Mouse (Mus musculus) lung, postnatal 36 days (tissue): ENCODE data around the gene Magel2.

Experiments
- DNase-seq: peaks from one replicate; pipeline ENCODE4 v3.0.0; 2022; ENCODE audit warnings: mixed read lengths

Gene Magel2

GRCm38 (mm10) chr7:62376510-62377304, at the start of gene Magel2:
Gene Magel2, plus strand, starts transcription at chr7:62377010.
- no peak for DNase-seq

GRCm38 (mm10) chr7:62345411-62345810, 31.4 kb upstream of the Magel2 start:
- DNase-seq, result no peak

- no peak for DNase-seq
Observed at GRCm38 (mm10) chr7:62346269-62346668, 30.5 kb upstream of the Magel2 start, which contains the start of gene Ndn. Gene Ndn, plus strand, starts transcription at chr7:62346569.

- peak; percentile 54 for DNase-seq
Observed at GRCm38 (mm10) chr7:62348106-62348803, 28.6 kb upstream of the Magel2 start.

- DNase-seq, result no peak
Observed at GRCm38 (mm10) chr7:62348804-62349190, 28.0 kb upstream of the Magel2 start.

- DNase-seq, result no peak
Observed at GRCm38 (mm10) chr7:62351266-62351665, 25.5 kb upstream of the Magel2 start.

- no peak for DNase-seq
Observed at GRCm38 (mm10) chr7:62365039-62365636, 11.7 kb upstream of the Magel2 start.

- DNase-seq, result no peak
Observed at GRCm38 (mm10) chr7:62366730-62367129, 10.1 kb upstream of the Magel2 start.

GRCm38 (mm10) chr7:62375658-62376057, 1.2 kb upstream of the Magel2 start:
- peak; percentile 26 for DNase-seq

- DNase-seq, result no peak
Observed at GRCm38 (mm10) chr7:62377313-62377712, 503 bp downstream of the Magel2 start.

GRCm38 (mm10) chr7:62378529-62378928, 1.7 kb downstream of the Magel2 start:
- DNase-seq, result no peak

- peak; percentile 31 for DNase-seq
Observed at GRCm38 (mm10) chr7:62382391-62382790, 5.6 kb downstream of the Magel2 start.

- no peak for DNase-seq
Observed at GRCm38 (mm10) chr7:62388291-62388690, 11.5 kb downstream of the Magel2 start.

- no peak for DNase-seq
Observed at GRCm38 (mm10) chr7:62392202-62392601, 15.4 kb downstream of the Magel2 start.

GRCm38 (mm10) chr7:62406573-62407050, 29.8 kb downstream of the Magel2 start:
- DNase-seq, result no peak

GRCm38 (mm10) chr7:62407803-62408202, 31.0 kb downstream of the Magel2 start:
- DNase-seq, result no peak

GRCm38 (mm10) chr7:62415222-62415621, 38.4 kb downstream of the Magel2 start:
- no peak for DNase-seq

- no peak for DNase-seq
Observed at GRCm38 (mm10) chr7:62416173-62416572, 39.4 kb downstream of the Magel2 start.

GRCm38 (mm10) chr7:62418346-62418745, 41.5 kb downstream of the Magel2 start:
- no peak for DNase-seq

- no peak for DNase-seq
Observed at GRCm38 (mm10) chr7:62419105-62419492, 42.3 kb downstream of the Magel2 start.

- peak; percentile 82 for DNase-seq
Observed at GRCm38 (mm10) chr7:62419493-62420360, 42.9 kb downstream of the Magel2 start, which contains the start of gene Mkrn3. Gene Mkrn3, minus strand, starts transcription at chr7:62420139.

GRCm38 (mm10) chr7:62420566-62420965, 43.8 kb downstream of the Magel2 start:
- no peak for DNase-seq
